Mouse (Mus musculus) cerebellum, postnatal 36 days (tissue): Measurements from ENCODE around the gene Pias4.

Experiments
- DNase-seq, 2 experiments: peaks; one replicate each; pipeline ENCODE4 v3.0.0; 2021 to 2022; ENCODE audit warnings: mixed read lengths in 2 of 2

The Pias4 gene

DNA sequence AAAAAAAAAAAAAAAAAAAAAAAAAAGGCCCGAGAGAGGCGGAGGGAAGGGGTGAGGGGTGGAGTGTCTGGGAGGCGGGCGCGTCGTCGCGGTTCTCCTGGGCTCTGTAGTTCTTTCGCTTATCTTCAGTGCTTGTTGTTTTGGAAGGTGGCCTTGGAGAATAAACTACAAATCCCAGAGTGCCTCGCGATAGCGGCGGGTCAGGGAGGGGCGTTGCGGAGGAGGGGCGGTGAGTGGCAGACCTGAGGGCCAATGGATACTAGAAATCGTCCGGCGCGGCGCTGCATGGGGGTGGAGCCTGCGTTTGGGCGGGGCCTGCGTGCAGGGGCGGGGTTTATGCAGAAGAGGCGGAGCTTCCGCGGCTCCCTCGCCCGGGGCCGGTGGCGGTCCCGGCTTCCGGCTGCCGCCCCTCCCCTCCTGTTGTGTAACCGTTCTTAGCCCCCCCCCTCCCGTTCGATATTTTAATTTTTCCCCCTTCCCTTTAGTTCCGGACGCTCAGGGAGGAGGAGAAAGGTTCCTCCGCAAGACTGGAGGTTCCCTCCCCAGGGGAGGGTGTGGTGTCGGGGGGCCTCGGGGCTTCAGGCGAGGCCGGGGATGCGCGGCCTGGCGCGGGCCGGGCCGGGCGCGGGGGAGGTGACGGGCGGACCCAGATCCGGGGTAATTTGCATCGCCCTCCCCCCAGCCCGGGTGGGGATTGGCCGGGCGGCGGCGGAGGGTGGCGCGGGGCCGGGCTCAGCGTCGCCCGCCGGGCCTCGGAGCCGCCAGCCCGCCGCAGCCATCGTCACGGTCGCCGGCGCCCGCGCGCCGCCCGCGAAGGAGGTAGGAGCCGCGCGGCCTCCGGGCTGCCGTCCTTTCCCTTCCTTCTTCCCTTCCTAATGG is 30.2 kb downstream of the Pias4 start:
- DNase-seq = peak; percentile 99

DNA sequence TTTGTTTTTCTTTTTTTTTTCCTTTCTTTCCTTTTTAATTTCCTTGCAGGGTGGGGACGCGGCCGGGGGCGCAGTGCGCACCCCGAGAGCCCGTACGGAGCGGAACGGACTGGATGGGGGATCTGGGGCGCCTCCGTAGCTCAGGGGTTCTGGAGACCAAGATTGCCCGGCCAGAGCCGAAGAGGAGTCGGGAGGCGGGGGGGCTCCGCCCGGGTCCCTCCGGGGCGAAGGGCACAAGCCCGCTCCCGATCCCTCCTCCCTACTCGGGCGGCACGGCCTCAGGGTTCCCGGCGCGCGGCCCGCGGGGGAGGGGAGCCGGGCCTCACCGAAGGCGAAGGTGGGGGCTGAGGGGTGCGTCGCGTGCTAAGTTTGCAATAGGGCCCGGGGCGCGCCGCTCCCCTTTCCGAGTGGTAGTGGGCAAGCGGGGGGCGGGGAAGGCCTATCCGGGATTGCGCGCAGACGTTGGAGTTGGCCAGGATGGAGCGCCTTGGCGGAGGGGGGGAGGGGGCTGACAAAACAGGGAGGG is 31.0 kb downstream of the Pias4 start:
- peak; percentile 67 to 82 for DNase-seq

DNA sequence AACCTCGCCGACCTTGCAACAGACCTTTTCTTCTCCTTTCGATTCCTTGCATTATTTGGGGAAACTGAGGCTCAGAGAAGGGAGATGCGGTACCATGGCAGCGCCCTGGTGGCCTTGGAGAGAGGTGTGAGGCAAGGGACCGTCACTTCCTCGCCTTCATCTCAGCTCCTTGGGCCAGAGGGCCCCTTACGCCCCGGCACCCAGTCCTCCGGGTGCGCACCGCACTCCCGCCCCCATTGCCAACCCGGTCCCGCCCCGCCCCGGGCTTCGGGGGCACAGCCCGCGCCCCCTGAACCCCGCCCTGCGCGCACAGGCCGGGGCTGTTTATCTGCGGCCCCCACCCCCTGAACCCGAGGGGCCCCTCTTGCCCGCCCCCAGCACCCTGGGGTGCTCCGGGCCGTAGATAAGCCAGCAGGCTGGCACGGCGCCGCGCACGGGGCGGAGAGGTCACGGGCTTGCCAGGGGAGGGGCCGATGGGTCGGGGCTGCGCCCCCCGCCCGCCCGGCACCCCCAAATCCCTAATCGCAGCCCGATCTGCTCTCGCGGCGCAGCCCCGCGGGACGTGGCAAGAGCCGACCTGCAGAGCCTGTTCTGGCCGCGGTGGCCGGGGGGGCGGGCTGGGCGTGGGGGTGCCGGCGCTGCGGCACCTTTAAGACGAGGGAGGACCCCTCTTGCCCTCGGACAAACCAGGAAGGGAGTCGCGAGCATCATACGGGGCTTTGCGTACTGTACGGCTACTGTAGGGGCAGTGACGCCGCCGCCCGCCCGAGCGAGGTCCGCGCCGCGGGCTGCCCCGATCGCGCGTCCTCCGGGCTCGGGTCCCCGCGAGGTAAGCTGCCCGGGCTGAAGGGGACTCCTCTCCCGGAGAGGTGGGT is 31.7 kb downstream of the Pias4 start:
- DNase-seq = peak; percentile 69 to 74

DNA sequence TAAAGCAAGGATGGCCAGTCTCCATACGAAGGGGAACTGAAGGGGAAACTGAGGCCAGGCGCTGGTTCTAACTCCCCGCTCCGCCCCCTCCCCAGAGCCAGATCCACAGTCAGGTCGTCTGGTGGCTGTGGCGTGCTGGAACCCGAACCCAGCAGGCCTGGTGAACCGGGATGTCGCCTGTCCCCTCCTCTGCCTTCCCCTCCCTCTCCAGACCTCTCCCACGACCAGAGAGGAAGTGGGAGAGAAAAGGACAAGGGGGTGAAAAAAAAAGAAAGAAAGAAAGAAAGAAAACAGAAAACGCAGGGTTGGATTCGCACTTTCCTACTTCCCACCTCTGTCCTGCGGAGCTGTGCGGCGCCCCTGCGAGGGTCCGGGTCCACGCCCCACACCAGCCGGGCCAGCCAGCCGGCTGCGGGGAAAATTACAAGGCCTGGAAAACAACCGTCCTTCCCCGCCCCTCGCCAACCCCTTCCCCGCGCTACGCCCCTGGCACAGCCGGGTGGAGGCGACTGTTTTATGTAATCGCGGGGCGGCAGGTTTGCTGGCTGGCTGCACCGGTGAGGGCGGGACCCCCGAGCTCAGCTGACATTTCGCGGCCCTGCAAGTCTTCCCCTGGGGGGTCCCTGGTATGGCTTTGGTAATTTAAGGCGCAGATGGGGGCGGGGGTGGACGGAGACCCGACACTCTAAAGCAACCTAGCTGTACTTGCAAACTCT is 32.6 kb downstream of the Pias4 start, which contains the start of gene Zbtb7a:
TSS of gene Zbtb7a (plus strand) at position 255 of the 716 bp plus-strand sequence.
- DNase-seq = no peak

DNA sequence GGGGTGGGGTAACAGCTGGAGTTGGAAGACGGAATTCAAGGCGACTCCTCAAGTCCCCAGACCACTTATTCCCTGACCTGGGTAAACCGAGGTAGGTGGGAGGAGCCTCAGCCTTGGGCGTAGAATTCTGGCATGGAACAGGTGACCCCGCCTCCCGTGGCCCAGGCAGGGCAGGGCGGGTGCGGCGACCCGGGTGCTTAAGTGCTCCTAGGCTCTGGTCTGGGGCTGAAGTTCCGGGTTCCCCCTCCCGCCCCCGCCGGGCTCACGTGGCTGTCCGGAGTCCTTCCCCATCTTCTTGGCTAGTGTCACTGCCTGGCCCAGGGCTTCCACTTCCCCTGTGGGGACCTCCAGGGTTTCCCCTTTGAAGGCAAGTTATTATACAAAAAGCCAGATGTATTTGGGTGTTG is 33.5 kb downstream of the Pias4 start:
- DNase-seq = no peak

DNA sequence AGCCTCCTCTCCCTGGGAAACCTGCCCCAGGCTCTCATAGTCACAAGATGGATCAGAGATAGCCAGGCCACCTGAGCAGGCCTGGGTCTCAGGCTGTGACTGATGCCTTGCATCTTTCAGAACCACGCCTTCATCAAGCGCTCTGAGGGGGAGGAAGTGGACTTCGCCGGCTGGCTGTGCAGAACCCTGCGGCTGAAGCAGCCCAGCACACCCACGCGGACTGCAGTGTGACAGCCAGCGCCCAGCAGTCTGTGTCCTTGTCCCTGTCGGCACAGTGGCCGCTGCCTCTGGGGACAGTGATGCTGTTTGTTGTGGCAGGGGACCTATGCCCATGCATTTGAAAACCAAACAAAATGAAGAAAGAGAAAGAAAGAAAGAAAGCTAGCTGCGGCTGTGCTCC is 44.2 kb downstream of the Pias4 start:
- DNase-seq = no peak

DNA sequence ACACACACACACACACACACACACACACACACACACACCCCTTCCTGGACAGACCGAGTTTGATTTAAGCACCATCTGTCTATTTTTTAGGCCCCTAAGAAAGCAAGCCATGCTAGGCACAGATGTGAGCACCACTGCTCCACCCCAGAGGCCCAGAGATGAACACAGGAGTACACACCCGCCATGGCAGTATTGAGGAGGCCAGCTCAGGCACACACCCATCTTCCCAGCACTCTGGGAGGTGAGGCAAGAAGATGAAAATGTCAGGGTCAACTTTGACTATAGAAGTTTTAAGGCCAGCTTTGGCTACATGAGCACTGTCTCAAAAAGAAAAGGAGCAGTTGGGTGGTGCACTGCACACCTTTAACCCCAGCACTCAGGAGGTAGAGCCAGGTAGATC is 44.8 kb downstream of the Pias4 start:
- no peak for DNase-seq

DNA sequence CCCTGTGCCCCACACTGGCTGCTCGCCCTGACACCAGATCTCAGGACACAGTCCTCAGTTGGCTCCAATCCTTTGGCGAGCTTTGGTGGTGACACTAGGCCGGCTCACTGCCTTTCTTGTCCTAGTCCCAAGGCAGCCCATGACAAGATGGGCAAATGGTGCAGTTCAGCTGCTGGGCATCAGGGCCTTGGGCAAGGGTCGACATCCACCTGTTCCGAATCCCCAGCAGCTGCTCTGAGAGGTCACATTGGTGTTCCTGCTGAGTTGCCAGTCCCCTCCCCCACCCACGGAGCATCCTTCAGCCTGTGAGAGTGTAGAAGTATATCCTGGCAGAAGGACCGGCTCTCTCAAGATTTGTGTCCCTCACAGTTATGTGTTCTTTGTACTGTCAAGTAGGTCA is 47.1 kb downstream of the Pias4 start:
- DNase-seq = no peak

DNA sequence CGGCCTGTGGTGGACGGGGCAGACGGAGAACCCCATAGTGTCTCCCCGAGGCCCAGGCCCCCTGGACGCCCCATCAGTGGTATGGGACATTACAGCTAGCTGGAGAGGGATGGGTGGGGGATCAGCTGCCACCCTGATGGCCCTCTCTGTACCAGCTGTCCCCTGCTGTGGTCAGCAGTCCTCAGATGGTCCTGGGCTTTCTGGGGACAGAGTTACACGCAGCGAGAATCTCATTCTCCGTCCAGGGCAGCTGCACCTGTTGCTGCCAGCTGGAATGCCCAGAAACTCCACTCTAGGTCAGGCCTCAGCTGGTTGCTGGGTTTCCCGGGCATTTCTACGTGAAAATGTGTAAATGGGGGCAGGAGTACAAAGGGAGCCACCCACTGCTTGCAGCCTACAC is 48.1 kb downstream of the Pias4 start:
- no peak for DNase-seq

DNA sequence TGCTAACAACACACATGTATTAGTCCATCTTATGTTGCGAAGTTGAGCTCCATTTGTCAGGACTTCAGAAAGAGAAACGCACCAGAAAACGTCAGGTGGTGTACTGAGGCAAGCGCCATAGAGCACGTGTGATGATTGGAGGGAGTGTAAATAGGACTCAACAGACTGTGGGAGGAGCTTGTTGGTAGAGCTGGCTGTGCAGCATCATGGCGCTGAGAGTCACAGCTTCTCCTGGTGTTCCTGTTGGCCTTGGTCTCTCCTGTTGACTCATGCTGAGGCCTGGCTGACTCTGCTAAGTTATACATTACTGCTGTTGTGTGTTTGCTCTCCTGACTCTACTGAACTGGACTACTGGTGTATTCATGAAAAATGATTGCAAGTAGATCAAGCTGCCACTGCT is 54.8 kb downstream of the Pias4 start:
- no peak for DNase-seq

DNA sequence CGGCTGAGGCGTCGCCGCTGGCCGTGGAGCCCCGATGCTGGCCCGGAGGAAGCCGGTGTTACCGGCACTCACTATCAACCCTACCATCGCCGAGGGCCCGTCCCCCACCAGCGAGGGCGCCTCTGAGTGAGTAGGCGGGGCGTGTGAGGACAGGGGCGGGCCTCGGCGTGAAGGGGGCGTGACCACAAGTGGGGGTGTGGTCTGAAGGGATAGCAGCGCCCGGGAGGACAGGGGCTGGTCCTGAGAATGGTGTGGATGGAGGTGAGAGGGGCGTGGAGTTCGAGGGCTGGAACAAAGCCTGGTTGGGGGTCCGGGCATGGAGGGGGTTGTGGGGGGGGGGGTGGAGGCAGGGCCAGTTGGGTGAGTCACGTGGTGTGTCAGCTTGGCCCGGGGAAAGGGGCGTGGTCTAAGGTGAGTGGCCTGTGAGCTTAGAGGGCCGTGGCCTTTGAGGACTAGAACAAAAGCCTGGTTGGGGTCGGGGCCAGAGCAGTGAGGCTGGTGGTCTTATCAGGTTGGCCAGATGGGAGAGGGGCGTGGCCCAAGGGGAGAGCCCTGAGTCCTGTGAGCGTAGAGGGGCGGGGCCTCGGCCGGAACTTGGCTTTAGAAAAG is 61.5 kb downstream of the Pias4 start:
- DNase-seq = peak; percentile 69 to 77

DNA sequence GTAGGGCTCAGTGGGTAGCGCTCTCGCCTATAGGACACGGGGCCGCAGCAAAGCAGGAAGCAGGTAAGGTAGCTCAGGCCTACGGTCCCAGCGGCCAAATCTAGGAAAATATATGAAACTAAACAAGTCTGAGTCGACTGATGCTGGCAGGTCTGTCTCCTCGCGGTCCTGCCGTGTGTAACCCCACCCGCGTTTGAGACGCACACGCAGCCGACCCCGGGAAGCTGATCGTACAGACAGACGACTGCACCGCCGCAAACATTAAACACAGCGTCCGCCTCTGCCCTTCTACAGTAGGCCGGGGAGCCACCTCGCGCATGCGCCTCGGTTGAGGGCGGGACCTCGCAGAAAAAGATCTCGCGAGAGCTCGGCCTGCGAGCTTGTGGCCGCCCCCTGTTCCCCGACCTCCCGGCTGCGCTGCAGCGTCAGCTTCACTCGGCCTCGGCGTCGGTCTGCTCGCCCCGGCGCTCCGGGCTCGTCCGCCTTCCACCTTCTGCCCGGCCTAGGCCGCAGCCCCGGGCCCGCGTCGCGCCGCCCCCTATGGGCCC is 62.1 kb downstream of the Pias4 start, which contains the start of gene Map2k2:
TSS of gene Map2k2 (plus strand) at position 351 of the 548 bp plus-strand sequence.
- DNase-seq = peak; percentile 94 to 97
